Mouse (Mus musculus) spleen, adult 2 months (tissue): ENCODE data around the gene Gm11127. TPM values are rescaled to one million over a fixed set of nuclear protein-coding genes. Genes with fewer than 3 reads are reported as not detected.
"Not testable (repeated sequence)": the region's sequence is repeated elsewhere in the genome, so short reads cannot be mapped to it uniquely, and the experiment has no call there.

Experiments
- DNase-seq, 2 experiments: peaks; one replicate each; pipeline versions ENCODE4 v3.0.0 to v3.0.0-alpha.2; 2012 to 2021; ENCODE audit warnings: low spot score in 2 of 2, low read depth in 1 of 2
- H3K27ac ChIP-seq: fragments of 200-500 bp; 2 replicates; pipeline ENCODE4 v1.5.1; 2012; ENCODE audit warnings: low read length, inconsistent platforms; ENCODE audit not compliant: insufficient read depth
- H3K27me3 ChIP-seq: fragments of 200-500 bp; 2 replicates; pipeline ENCODE4 v1.6.1; 2012; ENCODE audit warnings: mild to moderate bottlenecking, moderate library complexity, low read length, inconsistent platforms; ENCODE audit not compliant: control insufficient read depth, insufficient read depth
- H3K36me3 ChIP-seq: fragments of 200-500 bp; 2 replicates; pipeline ENCODE4 v1.6.1; 2012; ENCODE audit warnings: mild to moderate bottlenecking, low read length, inconsistent platforms; ENCODE audit not compliant: control insufficient read depth, insufficient read depth
- H3K4me1 ChIP-seq: fragments of 200-500 bp; 2 replicates; pipeline ENCODE4 v1.6.1; 2011; ENCODE audit warnings: inconsistent platforms; ENCODE audit not compliant: control insufficient read depth, insufficient read depth, insufficient read length
- H3K4me3 ChIP-seq: fragments of 200-500 bp; 2 replicates; pipeline ENCODE4 v1.5.1; 2011; ENCODE audit warnings: mild to moderate bottlenecking, inconsistent platforms; ENCODE audit not compliant: insufficient read depth, insufficient read length; ENCODE audit errors: extremely low read depth
- CTCF ChIP-seq: fragments of 200-500 bp; IDR thresholded peaks from 2 replicates; pipeline ENCODE4 v1.5.1; 2011; ENCODE audit warnings: mild to moderate bottlenecking, inconsistent platforms; ENCODE audit not compliant: insufficient read depth, insufficient read length, insufficient replicate concordance; ENCODE audit errors: extremely low read depth
- POLR2A ChIP-seq: fragments of 200-500 bp; IDR thresholded peaks from 2 replicates; pipeline ENCODE4 v1.6.1; 2011; ENCODE audit warnings: low read depth, low read length, inconsistent platforms
- WGBS: fragments of 180-500 bp; shearing (Covaris S2); methylation state at CpG from one replicate; pipeline ENCODE4 v1.1.7; 2018; 5-methylcytosine and 5-hydroxymethylcytosine counted together
- polyA plus RNA-seq: library from polyadenylated mRNA; depleted of rRNA; stranded (reverse); fragments of >200 nt; gene quantifications from 2 replicates; pipeline ENCODE4 v1.2.3, GENCODE M21; 2012; rRNA removed

The Gm11127 gene
- 0.08 and 0.19 TPM in 2 replicates for polyA plus RNA-seq

GRCm38 (mm10) chr17:36058362-36058761 lies at the start of gene Gm11127:
Gene Gm11127 (minus strand): TSS chr17:36058371.
- 67% methylated on average over 1 of the region's 1 CpGs for whole genome bisulfite sequencing
- not testable (repeated sequence) for DNase-seq, H3K36me3 ChIP-seq, H3K27me3 ChIP-seq, H3K27ac ChIP-seq, H3K4me1 ChIP-seq, H3K4me3 ChIP-seq

- H3K4me1 ChIP-seq, H3K27me3 ChIP-seq, H3K36me3 ChIP-seq, DNase-seq, H3K4me3 ChIP-seq, H3K27ac ChIP-seq: not testable (repeated sequence)
- 91% methylated on average over 12 of the region's 12 CpGs for WGBS
Measured at GRCm38 (mm10) chr17:36102091-36102490, 43.9 kb upstream of the Gm11127 start.

- not testable (repeated sequence) for H3K4me1 ChIP-seq, H3K4me3 ChIP-seq, DNase-seq, H3K36me3 ChIP-seq, H3K27ac ChIP-seq, H3K27me3 ChIP-seq
- WGBS = 81% methylated on average over 2 of the region's 2 CpGs
Measured at GRCm38 (mm10) chr17:36099603-36100002, 41.4 kb upstream of the Gm11127 start.

GRCm38 (mm10) chr17:36093936-36094335 lies 35.8 kb upstream of the Gm11127 start:
- no peaks in the 10 kb centered on the region for H3K36me3 ChIP-seq
- no peak for TF ChIP-seq POLR2A
- TF ChIP-seq CTCF = no peak
- H3K27ac ChIP-seq = no peak overlapping the region
- H3K4me1 ChIP-seq = no peaks in the 10 kb centered on the region
- DNase-seq = no peak
- WGBS = 40% methylated on average over 3 of the region's 3 CpGs
- H3K4me3 ChIP-seq = no peak overlapping the region
- H3K27me3 ChIP-seq = no peaks in the 10 kb centered on the region

GRCm38 (mm10) chr17:36092520-36092919 lies 34.3 kb upstream of the Gm11127 start:
- H3K27me3 ChIP-seq, H3K4me1 ChIP-seq, H3K27ac ChIP-seq, H3K4me3 ChIP-seq, DNase-seq, H3K36me3 ChIP-seq: not testable (repeated sequence)

- not testable (repeated sequence) for H3K4me3 ChIP-seq, H3K27ac ChIP-seq, DNase-seq, H3K36me3 ChIP-seq, H3K27me3 ChIP-seq, H3K4me1 ChIP-seq
- WGBS = no CpG with 5 or more reads among the region's 2 CpGs
Measured at GRCm38 (mm10) chr17:36091933-36092332, 33.8 kb upstream of the Gm11127 start.

- not testable (repeated sequence) for H3K27me3 ChIP-seq, H3K4me3 ChIP-seq, H3K36me3 ChIP-seq, DNase-seq, H3K27ac ChIP-seq, H3K4me1 ChIP-seq
- WGBS = 29% methylated on average over 1 of the region's 1 CpGs
Measured at GRCm38 (mm10) chr17:36085976-36086375, 27.8 kb upstream of the Gm11127 start.

DNA sequence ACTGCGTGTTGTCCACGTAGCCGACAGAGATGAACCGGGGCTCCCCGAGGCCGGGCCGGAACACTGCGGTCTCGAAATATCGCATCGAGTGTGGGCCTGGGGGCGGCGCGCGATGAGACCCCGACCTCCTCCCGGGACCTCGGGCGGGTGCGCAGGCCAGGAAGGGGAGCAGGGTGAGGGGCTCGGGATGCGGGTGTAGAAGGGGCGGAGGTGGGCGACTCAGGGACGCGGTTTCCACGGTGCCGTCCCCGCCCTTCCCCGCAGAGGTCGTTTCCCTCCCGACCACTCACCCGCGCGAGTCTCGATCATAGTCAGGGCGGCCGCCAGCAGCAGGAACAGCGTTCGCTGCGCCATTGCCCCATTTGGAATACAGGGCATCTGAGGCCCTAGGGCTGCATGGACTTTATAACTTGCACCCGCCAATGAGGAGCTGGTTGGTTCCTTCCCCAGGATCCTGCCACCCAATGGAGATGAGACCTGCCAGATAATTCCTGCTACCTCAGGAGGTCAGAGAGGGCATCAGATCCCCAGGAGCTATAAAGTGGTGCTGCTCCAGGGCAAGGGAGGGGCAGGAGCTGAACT lies 25.8 kb upstream of the Gm11127 start:
- Histone ChIP-seq H3K4me1 (peaks cover 2% of the 10 kb centered on the region; the same call in 1 of the 2 replicates), H3K4me3 (peak overlapping the region; percentile 80), H3K27ac (no peak overlapping the region), H3K27me3 (peaks cover 4% of the 10 kb centered on the region), H3K36me3 (no peaks in the 10 kb centered on the region)
- TF ChIP-seq POLR2A (no peak), CTCF (no peak)
- 1% methylated on average over 40 of the region's 42 CpGs for WGBS
- DNase-seq = no peak
